Mouse (Mus musculus): ENCODE data around the gene Nisch.

DNA sequence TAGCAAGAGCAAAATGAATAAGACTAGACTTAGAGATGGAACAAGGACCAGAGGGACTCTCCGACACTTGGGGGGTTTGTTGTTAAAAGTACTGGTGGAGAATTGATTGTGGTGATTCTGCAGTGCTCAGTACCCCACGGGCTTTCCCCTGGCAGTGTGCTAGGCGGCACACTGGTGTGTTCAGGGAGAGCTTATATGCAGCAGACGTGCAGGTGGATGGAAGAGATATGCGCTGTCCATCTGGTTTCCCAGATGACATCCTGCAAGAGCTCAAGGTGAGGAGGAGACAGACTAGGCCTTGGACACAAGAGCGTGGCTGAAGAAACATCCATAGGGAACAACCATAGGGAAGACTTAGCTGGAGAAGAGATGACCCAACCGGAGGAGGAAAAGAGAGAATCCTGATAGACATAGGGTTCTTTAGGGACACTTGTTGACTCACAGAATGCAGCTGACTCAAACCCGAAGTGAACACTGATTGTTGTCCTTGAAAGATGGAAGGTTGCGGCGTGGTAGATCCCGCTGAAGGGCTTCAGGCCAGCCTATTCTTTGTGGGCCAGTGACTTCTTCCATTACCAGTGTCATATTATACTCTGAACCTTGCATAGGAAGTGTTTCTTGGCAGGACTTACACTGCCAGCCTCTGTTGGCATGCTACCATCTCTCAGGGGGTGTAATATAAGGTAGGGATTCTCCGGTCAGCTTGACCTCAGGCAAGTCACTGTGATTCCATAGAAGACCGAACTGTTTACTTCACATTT lies 9.5 kb downstream of the Nisch start:
- TF ChIP-seq CTCF (IDR thresholded peaks at IDR 0.05; ENCODE audit: low read depth) (no peak), EP300 (optimal IDR thresholded peaks at IDR 0.05) (no peak)
